Mouse (Mus musculus) A20 (cell line): ENCODE data around the gene Igf1r.

ENCODE experiments used
- DNase-seq: peaks from one replicate; pipeline ENCODE4 v3.0.0-alpha.2; 2011; ENCODE audit warnings: low read depth, low spot score

The Igf1r gene

GRCm38 (mm10) chr7:68006496-68006895, 53.9 kb downstream of the Igf1r start:
- DNase-seq = no peak

DNA sequence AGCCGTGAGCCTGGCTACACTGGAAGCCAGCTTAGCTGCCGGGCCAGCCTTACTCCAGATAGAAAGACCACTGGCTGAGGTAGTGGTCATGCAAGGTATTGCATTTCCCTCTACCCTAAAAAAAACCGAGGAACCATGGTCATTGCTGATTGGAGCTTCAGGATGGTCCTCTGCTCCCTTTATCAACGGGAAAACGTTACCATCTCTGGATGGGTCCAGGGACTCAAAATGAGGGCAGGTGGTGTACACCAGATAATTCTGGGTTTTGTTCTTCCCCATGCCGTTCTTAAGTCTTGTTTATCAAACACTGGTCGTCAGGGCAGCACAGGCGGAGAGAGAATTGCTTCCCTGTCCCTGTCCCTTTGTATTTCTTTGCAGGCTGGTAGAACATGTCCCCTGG, 57.0 kb downstream of the Igf1r start:
- DNase-seq = no peak

DNA sequence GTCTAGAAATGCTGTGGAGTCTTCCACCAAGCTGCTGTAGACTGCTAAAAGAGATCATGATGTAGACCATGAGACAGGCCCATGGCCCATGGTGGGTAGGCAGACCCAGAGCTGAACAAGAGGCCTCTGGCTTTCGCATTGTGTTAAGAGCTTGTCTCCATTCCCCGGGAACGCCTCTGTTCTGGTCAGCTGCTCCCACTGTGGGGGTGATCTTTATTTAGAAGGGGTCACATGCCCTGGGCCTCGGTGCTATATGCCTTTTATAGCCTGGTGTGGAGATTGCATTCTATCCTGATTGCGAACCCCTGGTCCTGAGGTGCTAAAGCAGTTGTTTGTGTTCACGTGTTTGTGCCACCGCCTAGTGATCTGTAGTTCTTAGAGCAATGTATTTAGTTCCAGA, 57.5 kb downstream of the Igf1r start:
- DNase-seq = no peak

DNA sequence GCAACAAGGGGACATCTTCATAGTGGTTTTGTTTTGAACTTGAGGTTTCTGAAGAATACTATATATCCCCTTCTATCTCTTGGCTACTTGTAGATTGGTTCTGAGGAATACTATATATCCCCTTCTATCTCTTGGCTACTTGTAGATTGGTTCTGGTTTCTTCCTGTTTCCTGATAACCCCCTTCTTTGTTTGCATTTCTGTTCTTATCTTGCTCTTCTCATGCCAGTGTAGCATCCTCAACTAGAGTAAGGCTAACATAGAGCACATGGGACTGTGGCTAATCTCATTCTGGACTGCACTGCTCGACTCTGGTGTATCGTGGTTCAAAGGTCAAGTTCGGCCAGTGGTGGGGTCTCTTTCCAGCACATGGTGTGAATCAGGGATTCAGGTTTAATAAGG, 58.2 kb downstream of the Igf1r start:
- DNase-seq = no peak

DNA sequence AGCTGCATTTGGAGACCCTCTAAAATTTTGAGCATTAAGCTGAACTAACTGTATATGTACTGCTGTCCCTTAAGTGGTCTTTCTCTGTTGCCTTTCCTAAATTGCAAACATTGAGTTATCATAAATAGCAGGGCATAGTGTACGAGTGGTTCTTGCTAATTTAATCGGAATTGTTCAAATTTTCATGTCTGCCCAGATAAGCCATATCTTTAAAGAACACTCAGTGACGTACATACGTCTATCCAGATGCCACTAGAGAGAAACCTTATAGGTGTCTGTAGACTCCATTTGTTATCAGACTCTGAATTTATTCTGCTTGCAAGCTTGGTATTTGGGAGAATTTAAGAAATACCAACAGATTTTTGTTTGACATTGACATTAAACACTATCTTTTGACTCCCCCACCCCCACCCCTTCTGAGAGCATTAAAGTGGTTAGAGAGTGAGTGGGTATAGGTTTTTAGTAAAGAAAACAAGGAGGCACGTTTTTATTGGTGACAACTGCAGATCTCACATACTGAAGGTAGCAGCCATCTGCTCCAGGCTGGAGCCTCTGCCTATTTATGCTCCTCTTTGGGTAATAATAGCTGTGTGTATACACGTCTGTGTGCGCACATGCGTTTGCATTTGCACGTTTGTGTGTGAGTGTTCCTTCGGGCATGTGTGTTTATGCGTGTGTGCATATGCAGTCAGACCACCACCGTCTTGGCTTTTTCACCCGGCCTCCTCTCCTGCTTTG, 58.9 kb downstream of the Igf1r start:
- no peak for DNase-seq

GRCm38 (mm10) chr7:68012123-68012474, 59.5 kb downstream of the Igf1r start:
- no peak for DNase-seq

GRCm38 (mm10) chr7:68014495-68014894, 61.9 kb downstream of the Igf1r start:
- DNase-seq = no peak

GRCm38 (mm10) chr7:68015404-68015803, 62.8 kb downstream of the Igf1r start:
- DNase-seq = no peak

DNA sequence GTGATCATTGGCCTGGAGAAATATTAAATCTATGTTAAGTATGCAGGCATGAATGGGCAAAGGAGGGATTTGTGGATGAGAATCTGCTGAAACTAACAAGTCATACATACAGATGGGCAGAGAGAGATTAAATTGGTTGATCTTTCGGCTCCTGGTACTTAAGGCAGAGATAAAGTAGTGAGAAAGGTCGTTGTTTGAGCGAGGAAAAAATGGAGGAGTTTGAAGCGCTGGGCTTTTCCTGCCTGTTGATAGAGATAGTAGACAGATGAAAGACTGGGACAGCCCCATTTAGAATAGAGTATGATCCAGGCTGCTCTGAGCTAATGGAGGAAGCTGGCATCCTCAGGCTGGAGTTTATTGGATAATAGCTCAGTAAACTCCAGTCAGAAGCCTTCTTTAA, 65.4 kb downstream of the Igf1r start:
- no peak for DNase-seq

- DNase-seq = no peak
These were observed 67.9 kb downstream of the Igf1r start for GRCm38 (mm10) chr7:68020556-68020955.

DNA sequence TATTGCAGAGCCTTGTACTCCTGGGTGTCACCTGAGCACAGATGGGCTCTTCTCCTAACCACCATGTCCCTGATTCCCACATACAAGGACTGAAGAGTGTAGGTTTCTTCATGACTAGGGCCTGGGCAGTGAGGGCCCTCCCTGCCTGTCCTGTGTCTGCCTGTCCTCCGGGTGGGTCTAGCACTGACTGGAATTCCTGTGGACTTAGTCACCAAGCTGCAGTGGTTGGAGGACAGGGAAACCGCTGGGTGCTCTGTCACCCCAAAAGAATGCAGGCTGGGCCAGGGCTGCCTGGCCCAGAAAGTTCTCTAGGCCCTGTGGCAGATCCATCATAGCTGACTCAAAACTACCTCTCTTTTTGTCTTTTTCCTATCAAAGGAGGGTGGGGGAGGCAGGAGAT, 69.1 kb downstream of the Igf1r start:
- DNase-seq = no peak

DNA sequence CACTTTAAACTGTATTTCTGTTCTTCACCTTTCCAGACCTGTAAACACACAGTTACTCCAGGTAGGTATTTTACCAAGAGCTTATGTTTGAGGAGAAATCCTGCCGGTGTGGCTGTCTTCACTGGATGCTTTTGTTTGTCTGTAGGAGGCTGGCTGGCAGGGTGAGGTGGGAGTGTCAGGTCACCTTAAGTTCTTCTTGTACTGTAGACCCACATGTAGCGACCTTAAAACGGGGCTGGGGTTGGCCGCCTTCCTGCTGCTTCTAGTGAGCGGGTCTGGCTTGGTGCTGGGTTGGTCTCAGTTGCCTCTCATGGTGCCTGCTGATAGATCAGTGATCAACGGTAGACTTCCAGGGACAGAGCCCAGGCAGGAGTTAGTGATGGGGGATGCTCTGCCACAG, 69.6 kb downstream of the Igf1r start:
- no peak for DNase-seq

- no peak for DNase-seq
These were observed 71.3 kb downstream of the Igf1r start for GRCm38 (mm10) chr7:68023882-68024281.

DNA sequence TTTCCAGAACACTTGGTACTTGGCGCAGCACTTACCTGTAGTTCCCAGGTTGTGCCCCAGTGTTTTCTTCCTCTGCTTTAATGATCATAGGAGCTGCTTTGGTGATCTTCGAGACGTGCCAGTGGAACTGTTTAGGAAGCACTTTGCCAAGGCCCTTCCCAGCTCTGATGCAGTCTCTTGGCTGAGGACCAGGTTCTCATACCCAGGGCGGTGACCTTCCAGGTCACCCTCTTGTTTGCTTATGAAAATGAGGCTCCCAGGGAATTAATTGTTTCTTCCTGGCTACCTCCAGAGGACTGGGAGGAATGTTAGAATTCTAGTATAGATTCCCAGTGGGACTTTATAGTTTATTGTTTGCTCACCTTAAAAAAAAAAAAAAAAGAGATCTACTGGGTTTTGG, 72.0 kb downstream of the Igf1r start:
- no peak for DNase-seq

DNA sequence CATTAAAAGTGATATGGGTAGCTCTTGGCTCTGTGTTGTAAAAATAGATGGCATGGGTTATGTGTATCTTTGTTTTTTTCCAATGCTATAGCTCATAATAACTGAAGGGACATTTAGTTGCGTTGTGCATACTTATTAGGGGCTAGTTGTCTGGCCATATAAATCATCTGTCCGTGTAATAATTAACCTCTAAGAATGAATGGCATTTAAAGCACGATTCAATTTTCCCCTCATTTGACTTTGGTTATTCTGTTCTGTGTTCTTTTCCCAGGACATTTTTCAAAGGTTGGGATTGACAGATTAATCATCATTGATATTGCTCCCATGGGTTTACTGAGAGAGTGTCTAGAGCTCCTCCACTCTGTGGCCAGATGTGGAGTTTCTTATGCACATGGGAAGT, 72.8 kb downstream of the Igf1r start:
- no peak for DNase-seq

DNA sequence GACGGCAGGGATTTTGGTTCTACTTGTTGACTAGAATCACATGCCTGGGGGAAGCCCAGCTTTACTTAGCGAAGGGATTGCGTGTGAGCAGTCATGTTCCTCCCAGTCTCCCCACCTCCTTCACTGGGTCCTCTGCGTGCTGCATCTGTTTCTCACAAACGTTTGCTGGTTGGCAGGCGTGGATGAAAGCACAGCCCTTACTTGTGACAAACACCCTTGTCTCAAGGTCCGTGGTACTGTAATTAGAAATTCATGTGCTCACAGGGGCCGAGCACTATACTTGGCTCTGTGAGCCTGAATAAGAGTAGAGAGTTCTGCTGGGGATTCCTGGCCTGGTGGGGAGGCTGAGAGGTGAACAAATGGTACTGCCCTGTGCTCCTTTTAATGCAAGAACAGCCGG, 73.4 kb downstream of the Igf1r start:
- no peak for DNase-seq

DNA sequence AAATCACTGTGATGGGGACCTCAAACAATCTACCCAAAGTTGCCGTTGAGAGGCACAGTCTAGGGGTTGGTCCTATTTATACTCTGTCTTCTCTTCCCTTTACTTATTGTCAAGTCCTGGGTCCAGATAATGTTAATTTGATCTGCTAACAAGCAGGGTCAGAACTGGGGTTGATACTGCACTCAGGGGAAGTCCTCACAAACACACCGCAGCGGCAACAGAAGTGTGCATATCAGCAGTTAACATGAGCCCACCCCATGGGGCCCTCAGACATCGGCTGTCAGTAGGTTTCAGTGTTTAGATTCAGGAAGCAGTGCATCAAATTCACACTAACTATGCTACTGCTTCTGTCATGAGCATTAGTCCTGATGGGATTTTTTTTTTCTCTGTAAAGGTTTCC, 75.5 kb downstream of the Igf1r start:
- DNase-seq = no peak

GRCm38 (mm10) chr7:68030846-68031245, 78.2 kb downstream of the Igf1r start:
- DNase-seq = no peak

GRCm38 (mm10) chr7:68036527-68036926, 83.9 kb downstream of the Igf1r start:
- no peak for DNase-seq

- DNase-seq = no peak
These were observed 86.2 kb downstream of the Igf1r start for GRCm38 (mm10) chr7:68038846-68039245.

DNA sequence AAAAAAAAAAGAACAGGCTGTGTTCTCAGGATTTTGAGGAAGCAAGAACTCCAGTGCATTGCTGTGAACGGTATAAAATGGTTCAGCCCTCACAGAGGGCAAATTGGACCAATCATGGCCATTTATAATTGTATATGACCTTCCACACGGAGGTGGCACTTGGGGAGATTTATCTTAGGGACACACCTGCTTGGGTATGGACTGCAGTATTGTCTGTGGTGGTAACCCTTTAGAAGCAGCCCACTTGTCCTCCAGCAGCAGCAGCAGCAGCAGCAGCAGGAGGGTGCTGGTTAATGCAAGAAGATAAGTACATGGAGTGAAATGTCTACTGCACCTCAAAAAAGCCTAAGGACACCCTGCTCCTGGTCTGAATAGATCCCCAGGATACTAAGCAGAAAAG, 86.9 kb downstream of the Igf1r start:
- no peak for DNase-seq

- no peak for DNase-seq
These were observed 92.0 kb downstream of the Igf1r start for GRCm38 (mm10) chr7:68044621-68045020.

DNA sequence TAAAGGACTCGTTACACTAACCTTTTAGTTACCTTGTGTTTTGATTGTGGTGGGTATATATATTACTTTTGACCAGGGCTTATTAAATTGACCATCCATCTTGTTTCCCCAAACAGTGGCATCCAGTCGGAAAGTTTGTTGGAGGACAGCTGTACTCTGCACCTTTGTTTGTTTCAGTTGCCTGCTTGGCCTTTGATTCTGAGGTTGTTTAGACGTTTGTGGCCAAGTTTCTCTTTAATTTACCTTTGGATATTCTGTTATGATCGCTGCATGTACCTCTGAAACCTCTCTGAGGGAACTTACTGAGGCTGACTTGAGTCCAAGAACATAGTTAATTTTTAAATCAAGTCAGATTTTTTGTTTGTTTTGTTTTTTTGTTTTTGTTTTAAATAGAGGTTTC, 94.5 kb downstream of the Igf1r start:
- no peak for DNase-seq

GRCm38 (mm10) chr7:68048532-68048931, 95.9 kb downstream of the Igf1r start:
- no peak for DNase-seq
